Mouse (Mus musculus) intestine, embryonic 14.5 days (tissue): Measurements from ENCODE around the gene Foxa3. TPM values are rescaled to one million over a fixed set of nuclear protein-coding genes. Genes with fewer than 3 reads are reported as not detected.

Experiments used
- polyA plus RNA-seq: library from polyadenylated mRNA; unstranded; fragments of >200 nt; fragmentation: Nextera tagmentation; extraction: Ambion mirVana; gene quantifications from 2 replicates; pipeline ENCODE4 v1.2.1, GENCODE M21; 2014

The Foxa3 gene
- polyA plus RNA-seq, 1 experiment from 2014 or later, result 21.6 TPM

Other genes with a start within 250 kb of the Foxa3 start
- gene Psg19, start 225.0 kb downstream of the Foxa3 start, polyA plus RNA-seq, result not detected in 2 replicates
- gene Psg17, start 201.9 kb downstream of the Foxa3 start, polyA plus RNA-seq, result 0.27 TPM in 1 of 2 replicates, not detected in the other
- 0.62 and 1.1 TPM in 2 replicates for gene Mill2, start 183.6 kb downstream of the Foxa3 start, polyA plus RNA-seq
- 17.7 and 26.7 TPM in 2 replicates for gene Pglyrp1, start 152.2 kb downstream of the Foxa3 start, polyA plus RNA-seq
- 21.5 and 21.7 TPM in 2 replicates for gene Ccdc61, start 113.1 kb downstream of the Foxa3 start, polyA plus RNA-seq
- 0.66 and 0.75 TPM in 2 replicates for gene Nova2, start 97.7 kb downstream of the Foxa3 start, polyA plus RNA-seq
- not detected in 2 replicates for gene Nanos2, start 36.1 kb downstream of the Foxa3 start, polyA plus RNA-seq
- gene Mypop, start 32.3 kb downstream of the Foxa3 start, polyA plus RNA-seq, result 2.8 and 3.2 TPM in 2 replicates
- gene Irf2bp1, start 19.5 kb downstream of the Foxa3 start, polyA plus RNA-seq, result 29.5 and 29.6 TPM in 2 replicates
- 23.9 and 26.1 TPM in 2 replicates for gene Sympk, start 839 bp upstream of the Foxa3 start, polyA plus RNA-seq
- not detected in 2 replicates for gene Rsph6a, start 31.2 kb upstream of the Foxa3 start, polyA plus RNA-seq
- 15.8 and 16.0 TPM in 2 replicates for gene Dmwd, start 52.7 kb upstream of the Foxa3 start, polyA plus RNA-seq
- 57.4 and 60.0 TPM in 2 replicates for gene Dmpk, start 60.3 kb upstream of the Foxa3 start, polyA plus RNA-seq
- 15.7 and 15.8 TPM in 2 replicates for gene Six5, start 71.1 kb upstream of the Foxa3 start, polyA plus RNA-seq
- 3.7 and 4.7 TPM in 2 replicates for gene Gm4969, start 94.8 kb upstream of the Foxa3 start, polyA plus RNA-seq
- gene Fbxo46, start 96.3 kb upstream of the Foxa3 start, polyA plus RNA-seq, result 8.1 and 8.8 TPM in 2 replicates
- gene Qpctl, start 125.8 kb upstream of the Foxa3 start, polyA plus RNA-seq, result 10.1 and 11.0 TPM in 2 replicates
- gene Snrpd2, start 126.2 kb upstream of the Foxa3 start, polyA plus RNA-seq, result 166 and 167 TPM in 2 replicates
- gene Gipr, start 142.6 kb upstream of the Foxa3 start, polyA plus RNA-seq, result 2.2 and 2.7 TPM in 2 replicates
- 1.9 and 2.9 TPM in 2 replicates for gene Eml2, start 152.9 kb upstream of the Foxa3 start, polyA plus RNA-seq
- gene Gpr4, start 189.0 kb upstream of the Foxa3 start, polyA plus RNA-seq, result 1.2 and 1.5 TPM in 2 replicates
- 37.4 and 43.9 TPM in 2 replicates for gene Opa3, start 204.8 kb upstream of the Foxa3 start, polyA plus RNA-seq
- 78.5 and 79.2 TPM in 2 replicates for gene Vasp, start 248.3 kb upstream of the Foxa3 start, polyA plus RNA-seq